Mouse (Mus musculus): ENCODE measurements at regions not wholly inside any gene's neighbourhood (a gene's known extent, or its start where the extent isn't known, plus 50 kb on each side); places are given as distances from the start of the nearest gene placed in this dataset.

GRCm38 (mm10) chr1:119152776-119153175 lies 99.4 kb upstream of the Gli2 start:
- no peaks in the 10 kb centered on the region for H3K4me1 ChIP-seq (ENCODE audit: control insufficient read depth, insufficient read depth, low read length)
- H3K36me3 ChIP-seq (ENCODE audit: control insufficient read depth, insufficient read depth, low read length) = no peaks in the 10 kb centered on the region
- no peak overlapping the region for H3K4me3 ChIP-seq (ENCODE audit: low read depth, low read length)
- H3K9me3 ChIP-seq (ENCODE audit: control insufficient read depth, low read length) = no peaks in the 10 kb centered on the region
- 91% methylated on average over 6 of the region's 6 CpGs for WGBS
- H3K4me2 ChIP-seq (ENCODE audit: low read depth, low read length) = no peak overlapping the region
- no peak for ATAC-seq (ENCODE audit: low read depth)
- H3K27me3 ChIP-seq (ENCODE audit: control insufficient read depth, insufficient read depth, low read length) = no peaks in the 10 kb centered on the region
- H3K9ac ChIP-seq (replicated peaks; ENCODE audit: low read depth, low read length) = no peak overlapping the region
- no peak overlapping the region for H3K27ac ChIP-seq (ENCODE audit: low read depth, low read length)

- no peak overlapping the region for H3K27ac ChIP-seq (ENCODE audit: low read depth, low read length)
- no peak for ATAC-seq (ENCODE audit: low read depth)
- H3K9ac ChIP-seq (replicated peaks; ENCODE audit: low read depth, low read length) = no peak overlapping the region
- H3K36me3 ChIP-seq (ENCODE audit: control insufficient read depth, insufficient read depth, low read length) = no peaks in the 10 kb centered on the region
- no peaks in the 10 kb centered on the region for H3K4me1 ChIP-seq (ENCODE audit: control insufficient read depth, insufficient read depth, low read length)
- H3K4me3 ChIP-seq (ENCODE audit: low read depth, low read length) = no peak overlapping the region
- no peaks in the 10 kb centered on the region for H3K27me3 ChIP-seq (ENCODE audit: control insufficient read depth, insufficient read depth, low read length)
- no peaks in the 10 kb centered on the region for H3K9me3 ChIP-seq (ENCODE audit: control insufficient read depth, low read length)
- WGBS = 93% methylated on average over 2 of the region's 2 CpGs
- H3K4me2 ChIP-seq (ENCODE audit: low read depth, low read length) = no peak overlapping the region
Measured at GRCm38 (mm10) chr1:119147506-119147905, 94.1 kb upstream of the Gli2 start.

GRCm38 (mm10) chr1:119143808-119144207 lies 90.4 kb upstream of the Gli2 start:
- Histone ChIP-seq H3K27me3 (ENCODE audit: control insufficient read depth, insufficient read depth, low read length) (no peaks in the 10 kb centered on the region), H3K4me3 (ENCODE audit: low read depth, low read length) (no peak overlapping the region), H3K36me3 (ENCODE audit: control insufficient read depth, insufficient read depth, low read length) (no peaks in the 10 kb centered on the region), H3K9ac (replicated peaks; ENCODE audit: low read depth, low read length) (no peak overlapping the region), H3K9me3 (ENCODE audit: control insufficient read depth, low read length) (no peaks in the 10 kb centered on the region), H3K4me2 (ENCODE audit: low read depth, low read length) (no peak overlapping the region), H3K27ac (ENCODE audit: low read depth, low read length) (no peak overlapping the region), H3K4me1 (ENCODE audit: control insufficient read depth, insufficient read depth, low read length) (no peaks in the 10 kb centered on the region)
- no peak for ATAC-seq (ENCODE audit: low read depth)
- WGBS = 45% methylated on average over 11 of the region's 11 CpGs

GRCm38 (mm10) chr1:119129039-119129438 lies 75.6 kb upstream of the Gli2 start:
- Histone ChIP-seq H3K27ac (ENCODE audit: low read depth, low read length) (no peak overlapping the region), H3K9ac (replicated peaks; ENCODE audit: low read depth, low read length) (no peak overlapping the region), H3K9me3 (ENCODE audit: control insufficient read depth, low read length) (no peaks in the 10 kb centered on the region), H3K36me3 (ENCODE audit: control insufficient read depth, insufficient read depth, low read length) (no peaks in the 10 kb centered on the region), H3K4me1 (ENCODE audit: control insufficient read depth, insufficient read depth, low read length) (no peaks in the 10 kb centered on the region), H3K27me3 (ENCODE audit: control insufficient read depth, insufficient read depth, low read length) (no peaks in the 10 kb centered on the region), H3K4me3 (ENCODE audit: low read depth, low read length) (no peak overlapping the region), H3K4me2 (ENCODE audit: low read depth, low read length) (no peak overlapping the region)
- over 99% methylated on average over 3 of the region's 3 CpGs for WGBS
- ATAC-seq (ENCODE audit: low read depth) = no peak

- no peak for ATAC-seq (ENCODE audit: low read depth)
- WGBS = 68% methylated on average over 6 of the region's 6 CpGs
- no peak overlapping the region for H3K27ac ChIP-seq (ENCODE audit: low read depth, low read length)
- no peaks in the 10 kb centered on the region for H3K9me3 ChIP-seq (ENCODE audit: control insufficient read depth, low read length)
- no peak overlapping the region for H3K4me3 ChIP-seq (ENCODE audit: low read depth, low read length)
- H3K4me2 ChIP-seq (ENCODE audit: low read depth, low read length) = no peak overlapping the region
- no peaks in the 10 kb centered on the region for H3K4me1 ChIP-seq (ENCODE audit: control insufficient read depth, insufficient read depth, low read length)
- no peaks in the 10 kb centered on the region for H3K36me3 ChIP-seq (ENCODE audit: control insufficient read depth, insufficient read depth, low read length)
- no peak overlapping the region for H3K9ac ChIP-seq (replicated peaks; ENCODE audit: low read depth, low read length)
- H3K27me3 ChIP-seq (ENCODE audit: control insufficient read depth, insufficient read depth, low read length) = no peaks in the 10 kb centered on the region
Measured at GRCm38 (mm10) chr1:119125561-119125960, 72.1 kb upstream of the Gli2 start.

- Histone ChIP-seq H3K27ac (ENCODE audit: low read depth, low read length) (no peak overlapping the region), H3K9ac (replicated peaks; ENCODE audit: low read depth, low read length) (no peak overlapping the region), H3K4me1 (ENCODE audit: control insufficient read depth, insufficient read depth, low read length) (no peaks in the 10 kb centered on the region), H3K4me3 (ENCODE audit: low read depth, low read length) (no peak overlapping the region), H3K9me3 (ENCODE audit: control insufficient read depth, low read length) (no peaks in the 10 kb centered on the region), H3K36me3 (ENCODE audit: control insufficient read depth, insufficient read depth, low read length) (no peaks in the 10 kb centered on the region), H3K4me2 (ENCODE audit: low read depth, low read length) (no peak overlapping the region), H3K27me3 (ENCODE audit: control insufficient read depth, insufficient read depth, low read length) (no peaks in the 10 kb centered on the region)
- no peak for ATAC-seq (ENCODE audit: low read depth)
- 86% methylated on average over 4 of the region's 4 CpGs for WGBS
Measured at GRCm38 (mm10) chr1:119124798-119125197, 71.4 kb upstream of the Gli2 start.

GRCm38 (mm10) chr1:119124063-119124462 lies 70.6 kb upstream of the Gli2 start:
- H3K27me3 ChIP-seq (ENCODE audit: control insufficient read depth, insufficient read depth, low read length) = no peaks in the 10 kb centered on the region
- 75% methylated on average over 2 of the region's 2 CpGs for WGBS
- H3K4me3 ChIP-seq (ENCODE audit: low read depth, low read length) = no peak overlapping the region
- no peak overlapping the region for H3K27ac ChIP-seq (ENCODE audit: low read depth, low read length)
- ATAC-seq (ENCODE audit: low read depth) = no peak
- H3K9me3 ChIP-seq (ENCODE audit: control insufficient read depth, low read length) = no peaks in the 10 kb centered on the region
- no peak overlapping the region for H3K9ac ChIP-seq (replicated peaks; ENCODE audit: low read depth, low read length)
- H3K36me3 ChIP-seq (ENCODE audit: control insufficient read depth, insufficient read depth, low read length) = no peaks in the 10 kb centered on the region
- no peak overlapping the region for H3K4me2 ChIP-seq (ENCODE audit: low read depth, low read length)
- no peaks in the 10 kb centered on the region for H3K4me1 ChIP-seq (ENCODE audit: control insufficient read depth, insufficient read depth, low read length)

GRCm38 (mm10) chr1:119123402-119123801 lies 70.0 kb upstream of the Gli2 start:
- Histone ChIP-seq H3K4me1 (ENCODE audit: control insufficient read depth, insufficient read depth, low read length) (no peaks in the 10 kb centered on the region), H3K9me3 (ENCODE audit: control insufficient read depth, low read length) (no peaks in the 10 kb centered on the region), H3K4me2 (ENCODE audit: low read depth, low read length) (no peak overlapping the region), H3K27ac (ENCODE audit: low read depth, low read length) (no peak overlapping the region), H3K27me3 (ENCODE audit: control insufficient read depth, insufficient read depth, low read length) (no peaks in the 10 kb centered on the region), H3K36me3 (ENCODE audit: control insufficient read depth, insufficient read depth, low read length) (no peaks in the 10 kb centered on the region), H3K9ac (replicated peaks; ENCODE audit: low read depth, low read length) (no peak overlapping the region), H3K4me3 (ENCODE audit: low read depth, low read length) (no peak overlapping the region)
- WGBS = 42% methylated on average over 3 of the region's 3 CpGs
- no peak for ATAC-seq (ENCODE audit: low read depth)

GRCm38 (mm10) chr1:119122975-119123374 lies 69.6 kb upstream of the Gli2 start:
- 78% methylated on average over 6 of the region's 6 CpGs for WGBS
- Histone ChIP-seq H3K27ac (ENCODE audit: low read depth, low read length) (no peak overlapping the region), H3K4me1 (ENCODE audit: control insufficient read depth, insufficient read depth, low read length) (no peaks in the 10 kb centered on the region), H3K36me3 (ENCODE audit: control insufficient read depth, insufficient read depth, low read length) (no peaks in the 10 kb centered on the region), H3K4me3 (ENCODE audit: low read depth, low read length) (no peak overlapping the region), H3K4me2 (ENCODE audit: low read depth, low read length) (no peak overlapping the region), H3K9ac (replicated peaks; ENCODE audit: low read depth, low read length) (no peak overlapping the region), H3K27me3 (ENCODE audit: control insufficient read depth, insufficient read depth, low read length) (no peaks in the 10 kb centered on the region), H3K9me3 (ENCODE audit: control insufficient read depth, low read length) (no peaks in the 10 kb centered on the region)
- no peak for ATAC-seq (ENCODE audit: low read depth)
